Comparison of ENCODE assay signal across 7 mouse cellular contexts in genomic region chr13:55362453-55363060, GRCm38 (mm10). TPM values are rescaled to one million over a fixed set of nuclear protein-coding genes. Genes with fewer than 3 reads are reported as not detected.
DNase-seq lines count a peak whose midpoint lies in the region; ATAC-seq lines count a peak whose summit lies in the region.

Lman2 (minus strand) TSS chr13:55362783.

- peak within 1 kb of the TSS; percentile 89 for H3K9ac ChIP-seq in intestine, embryonic 16.5 days (ENCODE audit: low read depth, low read length)
- peak within 1 kb of the TSS; percentile 73 for H3K9ac ChIP-seq in midbrain, embryonic 11.5 days (ENCODE audit: low read length)

- no peaks in the 10 kb centered on the region for H3K27me3 ChIP-seq in intestine, embryonic 16.5 days (replicated peaks; ENCODE audit: control insufficient read depth, insufficient read depth, low read length)
- no peaks in the 10 kb centered on the region for H3K27me3 ChIP-seq in midbrain, embryonic 11.5 days (ENCODE audit: control insufficient read depth, insufficient read depth, low read length)

- H3K27ac ChIP-seq in intestine, embryonic 16.5 days (ENCODE audit: low read length) = peak within 1 kb of the TSS; percentile 95
- peak within 1 kb of the TSS; percentile 96 for H3K27ac ChIP-seq in midbrain, embryonic 11.5 days (ENCODE audit: low read depth, low read length)

- peak within 1 kb of the TSS; percentile 77 for H3K4me2 ChIP-seq in intestine, embryonic 16.5 days (ENCODE audit: low read depth, low read length)
- peak within 1 kb of the TSS; percentile 87 for H3K4me2 ChIP-seq in midbrain, embryonic 11.5 days

- under 1% methylated on average over 35 of the region's 35 CpGs for WGBS in intestine, embryonic 16.5 days
- under 1% methylated on average over 35 of the region's 35 CpGs for WGBS in midbrain, embryonic 11.5 days

- peak within 1 kb of the TSS; percentile 84 for H3K4me3 ChIP-seq in intestine, embryonic 16.5 days (ENCODE audit: low read length)
- H3K4me3 ChIP-seq in midbrain, embryonic 11.5 days (ENCODE audit: low read depth, low read length) = peak within 1 kb of the TSS; percentile 98

- no peaks in the 10 kb centered on the region for H3K9me3 ChIP-seq in intestine, embryonic 16.5 days (ENCODE audit: control insufficient read depth, low read length)
- H3K9me3 ChIP-seq in midbrain, embryonic 11.5 days (ENCODE audit: control insufficient read depth, low read length) = no peaks in the 10 kb centered on the region

- 0 out of 2 replicates have a peak, but pooled peaks cover 5% of the 10 kb centered on the region for H3K36me3 ChIP-seq in intestine, embryonic 16.5 days (ENCODE audit: control insufficient read depth, insufficient read depth, low read length)
- no peaks in the 10 kb centered on the region; the same call in 1 of the 2 replicates for H3K36me3 ChIP-seq in midbrain, embryonic 11.5 days (ENCODE audit: control insufficient read depth, insufficient read depth, low read length)

- intact Hi-C loops in left cerebral cortex, postnatal 36 days (cut with DNase I) = no loop called here

- DNase-seq in adrenal gland, adult 8-10 months = peak; percentile 98
- DNase-seq in embryo, embryonic 9.5 days (ENCODE audit: extremely low spot score) = peak; percentile 96
- DNase-seq in gastrocnemius, postnatal 4 days (ENCODE audit: low spot score in 2 of 2) = peak; percentile 85 to 95
- DNase-seq in left cerebral cortex, postnatal 36 days (ENCODE audit: low spot score in 2 of 2) = peak; percentile 97 to 98
- peak; percentile 99 for DNase-seq in midbrain, embryonic 11.5 days (ENCODE audit: low spot score, missing footprints)
- DNase-seq in skeletal muscle tissue, adult 2 months (ENCODE audit: low read depth, low spot score) = peak; percentile 98

- ATAC-seq in intestine, embryonic 16.5 days = peak; percentile 98
- ATAC-seq in midbrain, embryonic 11.5 days (ENCODE audit: low FRiP score) = peak; percentile 99

- H3K4me1 ChIP-seq in intestine, embryonic 16.5 days (ENCODE audit: control insufficient read depth, insufficient read depth, low read length) = peaks cover 11% of the 10 kb centered on the region
- H3K4me1 ChIP-seq in midbrain, embryonic 11.5 days (ENCODE audit: control insufficient read depth, insufficient read depth, low read length) = peaks cover 12% of the 10 kb centered on the region

RNA-seq across cellular contexts. Expression of gene Lman2, which starts in this region (rescaled TPM):
- 100 to 1,000 TPM; 112 to 127 (median 118) TPM for total RNA-seq in adrenal gland, adult 8-10 months (2022)
- total RNA-seq in gastrocnemius, postnatal 4 days (2021) = 10 to 100 TPM; 58.3 to 58.8 TPM
- polyA plus RNA-seq in intestine, embryonic 16.5 days (2015; fragmentation: Nextera tagmentation; extraction: Ambion mirVana) = 121 and 130 TPM in 2 replicates
- total RNA-seq in left cerebral cortex, postnatal 36 days (2021) = 10 to 100 TPM; 54.9 to 61.3 TPM
- 75.3 and 82.5 TPM in 2 replicates for polyA plus RNA-seq in midbrain, embryonic 11.5 days (2014; fragmentation: Nextera tagmentation; extraction: Ambion mirVana)

Comparison
In these comparisons a context has a peak if more than half of its experiments do, and no peak if none do; other contexts are left out.
1. Peak in every context shown above with its lines: DNase-seq, ATAC-seq, H3K4me3 ChIP-seq and H3K27ac ChIP-seq.